Mouse (Mus musculus) lung, adult 2 months (tissue): ENCODE measurements at regions not wholly inside any gene's neighbourhood (a gene's known extent, or its start where the extent isn't known, plus 50 kb on each side); places are given as distances from the start of the nearest gene placed in this dataset.

Source experiments
- CTCF ChIP-seq: fragments of 200-500 bp; IDR thresholded peaks from 2 replicates; pipeline ENCODE4 v1.5.1; 2011; ENCODE audit warnings: mild to moderate bottlenecking, low read length, control low read depth; ENCODE audit not compliant: insufficient read depth
- POLR2A ChIP-seq: fragments of 200-500 bp; IDR thresholded peaks from 2 replicates; pipeline ENCODE4 v1.6.1; 2011; ENCODE audit warnings: low read depth, mild to moderate bottlenecking, control low read depth, low read length, borderline replicate concordance; ENCODE audit errors: extremely low read depth

DNA sequence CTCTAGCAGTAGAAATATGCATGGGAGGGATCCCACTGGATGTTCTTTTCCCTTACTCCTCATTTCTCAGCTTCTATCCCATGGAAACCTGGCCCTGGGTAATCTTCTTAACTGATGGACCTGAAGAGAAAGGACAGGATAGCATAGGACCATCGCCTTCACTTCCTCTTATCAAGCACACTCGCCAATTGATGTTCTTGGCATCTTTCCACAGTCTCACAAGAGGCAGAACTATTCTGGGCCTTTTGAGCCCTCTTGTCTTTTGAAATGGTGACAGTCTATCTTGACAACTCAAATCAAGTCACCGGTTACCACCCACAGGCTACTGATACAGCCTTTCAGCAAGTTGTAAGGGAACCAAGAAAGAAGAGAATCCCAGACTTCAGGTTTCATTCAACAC, 112.1 kb downstream of the Gm10295 start:
- TF ChIP-seq CTCF (no peak), POLR2A (no peak)
